Mouse (Mus musculus) ES-E14 (cell line): Measurements from ENCODE around the gene Cacna1e.

ENCODE experiments used
- CHD2 ChIP-seq: IDR thresholded peaks from 2 replicates; pipeline ENCODE4 v1.6.1; 2014; ENCODE audit warnings: mild to moderate bottlenecking, low read depth, low read length, inconsistent platforms
- MAFK ChIP-seq: IDR thresholded peaks from 2 replicates; pipeline ENCODE4 v1.6.1; 2014; ENCODE audit warnings: mild to moderate bottlenecking, low read depth, low read length, inconsistent platforms; ENCODE audit not compliant: insufficient read depth
- ZNF384 ChIP-seq: IDR thresholded peaks from 2 replicates; pipeline ENCODE4 v1.6.1; 2012; ENCODE audit warnings: low read depth, low read length, inconsistent platforms

- TF ChIP-seq CHD2 (no peak), MAFK (no peak), ZNF384 (no peak)
Observed at GRCm38 (mm10) chr1:154770542-154770941, 113.8 kb downstream of the Cacna1e start.
